Mouse (Mus musculus) kidney, postnatal 25 days (tissue): ENCODE data around the gene Dmac1.
"Not testable (repeated sequence)": the region's sequence is repeated elsewhere in the genome, so short reads cannot be mapped to it uniquely, and the experiment has no call there.

Experiments
- DNase-seq, 2 experiments: peaks; one replicate each; pipeline ENCODE4 v3.0.0; 2021; ENCODE audit warnings: mixed read lengths in 2 of 2

Gene Dmac1

DNA sequence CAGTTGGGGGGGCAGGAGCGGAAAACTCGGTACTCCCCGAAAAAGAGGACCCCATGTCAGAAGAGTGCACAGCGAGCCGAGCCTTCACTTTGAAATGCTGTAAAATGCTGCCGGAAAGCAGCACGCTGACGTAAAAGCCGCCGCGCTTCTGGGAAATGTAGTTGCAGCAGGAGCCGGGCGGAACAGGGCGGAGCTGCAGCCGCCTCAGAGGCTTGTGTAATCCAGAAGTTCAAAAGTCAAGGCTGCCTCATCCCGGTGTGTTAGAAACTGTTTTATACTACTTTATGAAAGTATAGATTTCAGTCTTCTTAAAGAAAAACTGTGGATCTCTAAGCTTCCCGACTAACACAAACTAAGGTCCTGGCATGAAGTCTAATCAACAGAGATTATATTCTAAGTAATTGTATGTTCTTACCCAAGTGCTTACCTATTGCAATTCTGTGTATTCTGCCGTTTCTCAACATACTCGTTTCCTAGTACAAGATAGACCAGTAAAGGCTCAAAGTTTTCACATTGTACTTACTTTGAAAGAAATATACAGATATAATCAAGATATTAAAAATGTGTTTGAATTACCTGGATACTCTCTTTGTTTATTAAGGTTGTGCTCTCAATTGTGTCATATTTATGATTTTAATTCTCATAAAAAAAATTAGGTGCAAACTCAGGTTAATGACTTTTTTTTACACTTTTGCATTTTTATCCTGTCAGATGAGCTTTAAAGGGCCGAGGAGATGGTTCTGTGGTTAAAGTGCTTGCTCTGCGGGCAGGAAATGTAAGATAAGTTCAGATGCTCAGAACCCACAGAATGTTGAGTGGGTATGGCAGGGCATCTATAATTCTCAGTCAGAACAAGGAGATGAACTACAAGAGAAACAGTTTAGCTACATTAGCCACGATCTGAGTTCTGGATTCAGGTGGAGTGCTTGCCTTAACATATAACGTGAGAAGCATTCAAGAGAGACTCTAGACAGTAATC is at the start of gene Dmac1:
TSS of gene Dmac1 (minus strand) at position 109 of the 979 bp plus-strand sequence.
- DNase-seq, result peak; percentile 96 to 97

- DNase-seq, result no peak
These were observed 37.3 kb upstream of the Dmac1 start for GRCm38 (mm10) chr4:75315431-75315830.

GRCm38 (mm10) chr4:75315007-75315406 is 36.9 kb upstream of the Dmac1 start:
- DNase-seq, result no peak

DNA sequence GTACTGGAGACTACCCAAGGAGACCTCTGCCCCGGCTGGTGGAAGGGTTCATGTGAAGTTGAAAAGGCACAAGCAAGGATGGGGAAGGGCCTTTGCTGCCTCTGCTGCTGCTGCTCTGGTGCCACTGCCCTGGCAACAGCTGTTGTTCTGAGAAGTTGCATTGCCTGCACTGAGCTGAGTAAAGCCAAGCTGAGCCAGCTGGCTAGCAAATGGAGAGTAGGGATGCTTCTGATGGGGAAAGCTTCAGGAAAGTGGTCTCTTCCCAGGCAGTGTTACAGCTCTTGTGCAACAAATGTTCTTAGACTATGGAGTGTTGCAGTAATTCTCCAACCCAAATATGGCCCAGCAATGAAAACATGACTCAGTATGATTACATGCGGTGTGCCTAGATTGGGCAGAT is 33.8 kb upstream of the Dmac1 start:
- no peak for DNase-seq

DNA sequence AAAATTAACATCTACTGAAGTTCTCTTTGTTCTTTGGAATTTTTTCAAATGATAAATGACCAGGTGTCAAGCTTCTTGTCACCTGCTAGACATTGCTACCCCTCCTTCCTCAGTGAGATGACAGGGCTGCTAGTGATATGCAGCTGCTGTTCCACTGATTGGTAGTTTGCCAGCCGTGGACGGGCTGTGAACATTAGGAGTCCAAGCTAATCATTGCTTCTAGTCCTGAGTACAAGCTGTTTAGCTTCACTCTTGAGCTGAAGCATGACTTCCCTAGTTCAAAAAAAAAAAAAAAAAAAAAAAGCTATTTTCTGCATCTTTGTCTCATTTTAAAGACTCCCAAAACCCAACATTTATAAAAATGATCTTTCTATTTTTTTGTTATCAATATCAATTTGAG is 33.2 kb upstream of the Dmac1 start:
- DNase-seq, result no peak

DNA sequence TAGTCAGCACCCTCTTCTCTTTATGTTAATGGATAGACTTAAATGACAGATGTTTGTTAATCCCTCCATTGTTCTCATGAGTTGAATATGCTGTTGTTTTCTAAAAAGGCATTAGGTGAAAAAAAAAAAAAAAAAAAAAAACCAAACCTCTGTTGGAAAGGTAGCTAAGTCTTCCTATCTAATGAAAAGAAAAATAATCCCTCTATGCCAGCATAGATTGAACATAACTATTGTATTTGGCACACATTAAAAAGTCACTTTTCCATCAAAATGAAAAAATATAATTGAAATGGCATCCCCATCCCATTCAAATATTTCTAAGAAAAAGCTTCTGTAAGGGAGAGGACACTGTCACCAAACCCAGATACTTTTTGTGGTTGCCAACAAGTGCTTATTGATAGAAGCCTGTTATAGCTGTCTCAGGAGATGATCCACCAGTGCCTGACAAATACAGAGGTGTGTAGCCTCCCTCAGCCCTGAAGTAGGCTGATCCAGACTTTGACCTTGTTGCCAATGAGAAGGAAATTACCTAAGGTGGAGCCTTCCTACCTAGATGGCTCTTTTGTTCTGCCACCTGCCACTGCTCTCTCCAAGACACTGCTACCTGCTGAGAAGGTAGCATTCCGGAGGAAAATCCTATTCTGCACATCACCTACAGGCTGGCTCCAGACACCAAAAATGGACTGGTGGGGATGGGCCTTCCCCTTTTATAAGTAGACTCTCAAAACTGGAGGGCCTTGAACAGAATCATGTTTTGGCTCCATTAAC is 22.3 kb upstream of the Dmac1 start:
- no peak for DNase-seq

GRCm38 (mm10) chr4:75292315-75292714 is 14.2 kb upstream of the Dmac1 start:
- no peak for DNase-seq

DNA sequence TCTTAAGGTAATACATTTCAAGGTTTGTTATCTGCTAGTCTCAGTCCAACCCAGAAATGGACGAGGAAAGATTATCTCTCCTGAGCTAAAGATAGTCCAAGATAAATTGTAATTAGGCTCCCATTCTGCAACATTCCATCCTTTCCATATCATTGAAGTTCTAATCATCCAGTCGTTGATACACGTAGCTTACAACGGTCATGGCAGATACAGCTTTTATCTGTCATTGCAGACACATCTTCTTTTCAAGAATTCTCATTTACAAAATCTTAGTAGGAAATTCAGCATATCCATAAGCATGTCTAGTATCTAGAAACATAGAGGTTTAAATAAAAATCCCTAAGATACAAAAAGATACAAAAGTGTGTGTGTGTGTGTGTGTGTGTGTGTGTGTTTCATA is 13.0 kb upstream of the Dmac1 start:
- no peak for DNase-seq

DNA sequence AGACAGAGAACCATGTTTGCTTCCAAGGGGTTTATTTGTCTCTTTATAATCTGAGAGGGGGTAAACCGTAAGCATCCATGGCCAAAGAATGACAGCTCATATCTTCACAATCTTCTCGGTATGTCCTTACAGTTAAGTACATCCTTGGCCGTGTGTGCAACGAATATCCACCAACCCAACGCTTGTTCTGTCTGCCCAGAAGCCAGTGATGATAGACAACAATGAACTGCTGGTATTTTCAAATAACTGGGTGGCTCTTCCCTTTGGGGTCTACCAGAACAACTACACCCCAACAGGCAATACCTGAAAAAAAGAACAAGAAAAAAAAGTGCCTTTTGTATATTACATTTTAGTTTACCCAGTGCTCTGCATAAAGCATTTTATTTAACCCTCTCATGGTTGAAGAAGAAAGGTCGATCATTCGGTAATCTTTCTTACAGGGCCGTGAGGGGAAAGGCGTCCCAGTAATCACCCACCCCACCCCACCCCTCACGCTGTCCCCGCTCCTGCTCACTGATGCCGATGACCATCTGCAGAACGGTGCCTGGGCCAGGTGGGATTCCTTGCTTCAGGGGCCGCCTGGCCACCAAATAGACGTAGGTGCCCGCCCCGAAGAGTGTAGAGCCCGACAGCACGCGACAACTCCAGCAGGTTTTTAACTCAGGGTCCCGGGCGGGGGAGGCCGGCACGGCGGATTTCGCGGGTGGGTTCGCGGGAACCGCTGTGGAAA is 473 bp downstream of the Dmac1 start:
- DNase-seq, result no peak

GRCm38 (mm10) chr4:75275737-75276136 is 2.4 kb downstream of the Dmac1 start:
- no peak for DNase-seq

DNA sequence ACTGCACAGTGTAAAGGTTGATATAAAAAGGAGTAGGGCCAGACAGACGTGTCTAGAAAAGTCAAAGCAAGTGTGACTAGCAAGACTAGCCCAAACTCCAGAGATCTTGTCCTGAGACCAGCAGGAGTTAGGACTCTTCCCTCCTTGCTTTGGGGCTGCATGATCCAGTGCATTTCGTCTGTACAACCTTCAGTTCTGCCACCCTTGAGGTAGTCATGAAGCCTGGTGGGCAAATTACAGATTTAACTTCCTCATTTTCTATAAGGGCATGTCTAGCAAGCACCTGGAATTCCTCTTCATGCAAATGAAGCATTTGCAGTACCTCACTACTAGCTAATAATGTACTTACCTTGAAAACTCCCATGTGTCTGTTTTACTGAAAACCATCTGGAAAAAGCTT is 10.2 kb downstream of the Dmac1 start:
- DNase-seq, result no peak

DNA sequence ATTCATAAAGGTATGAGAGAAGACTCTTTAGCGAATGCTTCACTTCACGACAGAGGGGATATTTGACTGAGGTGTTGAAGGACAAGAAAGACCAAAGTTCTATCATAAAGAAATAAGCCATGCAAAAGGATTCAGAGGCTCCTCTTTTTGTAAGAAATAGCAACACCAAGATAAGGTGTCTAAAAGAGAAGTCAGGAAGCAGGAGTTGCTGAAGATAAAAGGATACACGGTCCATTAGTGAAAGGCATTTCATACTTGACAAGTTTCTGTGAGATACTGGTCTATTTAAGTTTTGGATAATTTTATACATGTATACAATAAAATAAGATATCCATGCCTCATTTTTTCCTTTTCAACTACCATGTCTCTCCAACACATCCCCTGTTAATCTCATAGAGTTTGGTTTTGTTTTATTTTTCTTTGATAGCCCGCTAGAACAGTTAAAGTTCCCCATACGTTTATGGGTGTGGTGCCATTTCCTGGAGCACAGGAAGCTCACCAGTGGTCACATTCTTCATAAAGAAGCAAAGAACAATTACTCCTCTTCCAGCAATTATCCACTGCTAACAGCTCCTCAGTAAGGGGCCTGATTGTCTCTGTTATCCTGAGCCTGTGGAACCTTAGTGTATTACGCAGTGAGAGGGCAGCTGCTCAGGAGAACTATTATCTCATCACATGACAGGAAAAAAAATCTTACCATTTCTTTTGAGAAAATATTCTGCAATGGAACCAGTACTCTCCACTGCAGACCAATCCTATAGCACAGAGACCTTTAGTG is 11.1 kb downstream of the Dmac1 start:
- DNase-seq, result no peak

DNA sequence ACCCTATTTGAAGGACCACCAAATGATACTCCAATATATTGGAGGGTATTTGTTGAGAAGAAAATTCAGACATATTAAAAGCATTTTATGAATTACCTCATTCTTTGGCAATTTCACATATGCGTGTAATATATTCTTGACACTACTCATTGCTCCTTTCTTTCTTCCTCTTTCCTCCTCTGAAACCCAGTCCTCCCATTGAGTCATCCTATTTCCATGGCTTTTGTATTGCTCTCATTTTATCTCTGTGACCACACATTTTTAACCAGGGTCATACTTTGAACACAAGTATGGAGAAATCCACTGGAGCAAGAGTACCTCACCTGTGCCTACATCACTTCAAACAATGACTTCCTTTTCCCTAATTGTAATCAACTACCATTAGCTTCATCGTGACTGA is 13.9 kb downstream of the Dmac1 start:
- no peak for DNase-seq

DNA sequence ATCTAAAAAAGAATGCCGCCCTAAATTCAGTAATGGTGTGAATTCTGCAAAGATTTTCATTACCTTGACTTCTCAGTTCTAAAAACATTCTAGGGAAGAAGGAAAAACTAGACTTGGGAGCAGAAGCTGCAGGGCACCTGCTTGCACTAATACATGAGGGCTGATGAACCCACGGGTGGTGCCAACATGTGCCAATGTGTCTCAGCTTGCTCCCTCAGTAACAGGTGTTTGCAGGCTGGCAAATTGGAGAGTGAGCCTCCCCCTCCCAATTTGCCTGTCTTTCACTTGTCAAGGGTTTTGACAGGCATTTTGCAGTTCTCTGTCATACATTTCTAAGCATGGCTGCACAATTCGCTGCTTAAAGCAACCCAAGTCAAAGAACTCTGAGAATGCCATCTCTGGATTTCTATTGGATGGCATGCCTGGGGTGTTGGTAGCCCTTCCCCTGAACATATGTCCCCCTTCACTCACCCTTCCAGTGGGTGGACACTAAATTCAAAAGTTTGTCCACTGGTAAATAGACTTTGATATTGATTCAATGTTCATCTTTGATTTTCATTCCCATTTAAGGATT is 14.5 kb downstream of the Dmac1 start:
- DNase-seq, result no peak

- no peak for DNase-seq
These were observed 15.7 kb downstream of the Dmac1 start for GRCm38 (mm10) chr4:75262423-75262822.

GRCm38 (mm10) chr4:75260156-75260555 is 17.9 kb downstream of the Dmac1 start:
- DNase-seq, result no peak

GRCm38 (mm10) chr4:75259447-75259846 is 18.7 kb downstream of the Dmac1 start:
- no peak for DNase-seq

- not testable (repeated sequence) for DNase-seq
These were observed 43.5 kb downstream of the Dmac1 start for GRCm38 (mm10) chr4:75234602-75235001.
